Mouse (Mus musculus) spleen, postnatal 14 days (tissue): ENCODE data around the gene Spag8.

Source experiments
- DNase-seq, 2 experiments: peaks; one replicate each; pipeline ENCODE4 v3.0.0; 2021 to 2022; ENCODE audit warnings: low spot score in 2 of 2

Spag8 gene

DNA sequence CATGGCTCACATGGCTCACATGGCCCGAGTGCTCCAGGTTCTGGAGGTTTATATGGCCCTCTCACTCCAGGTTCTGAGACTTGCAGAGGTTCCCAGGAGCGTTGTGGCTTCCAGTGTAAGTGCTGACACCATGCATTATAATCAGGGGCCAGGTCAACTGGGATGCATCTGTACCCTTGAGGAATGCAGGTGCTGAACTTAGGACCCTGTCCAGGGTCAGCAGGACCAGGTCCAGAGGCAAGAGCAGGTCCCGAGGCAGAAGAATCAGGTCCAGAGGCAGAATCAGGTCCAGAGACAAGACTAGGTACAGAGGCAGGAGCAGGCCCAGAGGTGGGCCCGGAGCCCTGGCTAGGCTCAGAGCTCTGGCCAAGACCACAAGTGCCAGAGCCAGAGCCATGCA is 668 bp downstream of the Spag8 start:
- DNase-seq = no peak

DNA sequence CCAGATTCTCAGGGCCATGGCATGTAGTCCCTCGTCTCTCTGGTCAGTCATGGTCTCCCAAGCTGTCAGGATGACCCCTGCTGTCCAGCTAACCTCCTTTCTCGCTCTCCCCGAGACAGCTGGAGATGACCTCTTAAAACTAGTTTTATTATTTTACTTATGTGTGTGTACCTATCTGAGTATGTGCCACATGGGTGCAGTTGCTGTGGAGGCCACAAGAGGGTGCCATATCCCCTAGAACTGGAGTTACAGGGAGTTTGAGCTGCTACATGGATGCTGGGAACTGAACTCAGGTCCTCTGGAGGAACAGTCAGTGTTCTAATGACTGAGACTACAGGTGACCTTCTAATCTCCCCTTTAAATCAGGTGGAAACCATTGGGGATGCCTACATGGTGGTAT is 3.6 kb downstream of the Spag8 start:
- DNase-seq = no peak

DNA sequence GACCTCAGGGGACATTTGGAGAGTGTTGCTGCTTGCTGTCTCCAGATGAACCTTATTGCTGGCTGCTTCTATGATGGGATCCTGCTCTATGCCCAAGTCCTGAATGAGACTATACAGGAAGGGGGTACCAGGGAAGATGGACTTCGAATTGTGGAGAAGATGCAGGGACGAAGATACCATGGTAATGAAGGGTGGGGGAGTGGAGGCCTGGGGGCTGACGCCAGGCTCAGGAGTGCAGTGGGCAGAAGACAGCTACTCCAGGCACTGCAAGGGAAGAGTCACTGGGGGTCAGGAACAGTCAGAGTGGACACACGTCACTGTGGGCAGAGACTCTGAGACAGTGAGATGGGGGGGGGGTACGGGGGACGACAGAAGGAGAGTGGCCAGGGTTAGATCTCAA is 12.9 kb downstream of the Spag8 start:
- DNase-seq = peak in 1 of 2 experiments; percentile 1

DNA sequence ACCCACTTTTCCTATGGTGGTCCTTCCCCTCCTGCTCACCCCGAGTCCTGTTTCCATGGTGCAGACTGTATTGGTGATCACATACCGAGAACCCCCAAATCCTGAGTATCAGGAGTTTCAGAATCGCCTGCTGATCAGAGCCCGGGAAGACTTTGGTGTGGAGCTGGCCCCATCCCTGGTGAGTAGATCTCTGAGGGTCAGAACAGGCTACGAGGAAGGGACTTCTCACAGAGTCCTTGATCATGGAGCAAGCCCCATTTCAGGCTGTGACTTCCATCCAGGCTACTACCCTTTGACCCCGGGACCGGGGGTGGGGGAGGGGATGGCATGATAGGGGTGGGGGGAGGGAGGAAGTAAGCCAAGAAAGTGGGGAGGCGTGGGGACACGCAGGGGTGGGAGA is 13.3 kb downstream of the Spag8 start:
- peak in 1 of 2 experiments; percentile 1 for DNase-seq

DNA sequence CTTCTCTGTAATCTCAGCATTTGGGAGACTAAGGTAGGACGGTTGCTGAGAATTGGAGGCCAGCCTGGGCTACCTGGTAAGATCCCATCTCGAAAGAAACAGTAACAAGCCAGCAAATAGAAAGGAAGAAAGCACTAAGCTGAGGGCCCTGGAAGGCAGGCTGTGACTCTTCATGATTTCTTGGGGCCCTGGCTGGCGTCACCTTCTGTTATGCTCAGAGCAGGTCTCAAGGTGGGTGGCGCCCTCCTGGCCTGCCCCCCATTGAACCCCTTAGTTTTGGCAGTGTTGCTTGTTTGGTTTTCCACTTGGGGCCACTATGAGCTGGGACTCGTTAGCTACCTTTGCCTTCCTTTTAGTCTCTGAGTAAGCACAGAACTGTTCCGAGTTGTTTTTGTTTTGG is 16.6 kb downstream of the Spag8 start:
- peak in 1 of 2 experiments; percentile 1 for DNase-seq

DNA sequence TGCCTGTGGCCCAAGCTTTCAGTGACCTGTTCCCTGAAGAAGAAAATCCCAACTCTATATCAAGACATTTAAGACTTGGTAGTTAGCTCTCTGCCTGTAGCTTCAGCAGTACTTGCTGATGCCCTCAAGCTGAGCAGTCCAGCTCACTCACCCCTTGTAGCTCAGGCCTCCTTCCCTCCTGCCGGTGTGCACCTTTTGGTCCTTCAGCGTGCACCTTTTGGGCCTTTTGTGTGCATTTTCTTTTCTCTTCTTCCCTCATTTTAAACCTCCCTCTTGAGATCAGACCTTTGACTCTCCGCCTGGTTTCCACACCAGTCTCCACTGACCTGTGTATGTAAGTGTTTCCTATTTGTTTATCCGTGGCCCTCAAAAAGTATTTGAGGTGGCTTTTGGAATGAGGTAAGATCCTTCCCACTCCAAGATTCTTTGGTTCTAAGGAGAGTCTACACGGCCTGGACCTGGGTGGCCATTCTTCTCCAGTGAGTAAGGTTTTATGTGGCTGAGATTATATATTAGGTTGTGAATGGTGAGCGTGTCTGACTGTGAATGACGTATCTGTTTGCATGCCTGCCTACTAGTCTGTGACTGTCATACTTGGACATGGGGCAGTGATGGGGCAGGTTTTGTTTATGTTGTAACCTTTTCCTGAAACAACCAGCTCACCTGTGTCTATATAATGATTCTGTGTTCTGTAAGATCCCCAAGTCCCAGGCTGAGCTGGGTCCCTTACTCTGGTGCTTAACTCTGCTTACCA is 18.6 kb downstream of the Spag8 start:
- DNase-seq = no peak

DNA sequence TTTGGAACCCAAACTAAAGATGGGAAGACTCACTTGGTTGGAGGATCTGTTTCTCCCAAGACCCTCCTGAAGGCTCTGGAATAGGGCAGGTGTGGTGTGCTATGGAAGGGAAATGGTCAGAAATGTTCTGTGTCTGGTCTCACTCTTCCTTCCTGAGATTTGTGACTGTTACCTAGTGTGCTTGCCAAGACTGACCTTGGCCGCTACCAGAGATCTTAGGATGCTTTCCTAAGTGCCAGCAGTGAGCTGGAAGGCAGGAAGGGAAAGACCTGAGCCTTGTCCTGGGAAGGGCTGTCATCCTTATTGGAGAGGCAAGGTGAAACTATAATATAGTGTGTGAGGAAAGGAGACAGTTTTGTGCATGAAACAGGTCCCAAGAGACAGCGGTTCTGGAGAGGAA is 19.7 kb downstream of the Spag8 start:
- no peak for DNase-seq

DNA sequence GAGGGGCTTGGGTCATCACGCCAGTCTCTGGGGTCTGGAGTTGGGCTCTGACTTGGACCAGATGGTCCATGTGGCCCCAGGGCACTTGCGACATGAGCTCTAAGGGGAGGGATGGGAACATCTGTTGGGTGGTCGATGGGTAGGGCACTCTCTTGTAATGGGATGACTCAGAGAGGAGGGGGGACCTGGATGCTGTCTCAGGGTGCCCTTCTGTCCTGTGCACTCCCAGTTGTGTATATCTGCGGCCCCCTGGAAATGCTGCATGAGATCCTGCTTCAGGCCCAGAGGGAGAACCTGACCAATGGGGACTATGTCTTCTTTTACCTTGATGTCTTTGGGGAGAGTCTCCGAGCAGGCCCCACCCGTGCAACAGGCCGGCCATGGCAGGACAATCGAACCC is 20.1 kb downstream of the Spag8 start:
- DNase-seq = no peak

DNA sequence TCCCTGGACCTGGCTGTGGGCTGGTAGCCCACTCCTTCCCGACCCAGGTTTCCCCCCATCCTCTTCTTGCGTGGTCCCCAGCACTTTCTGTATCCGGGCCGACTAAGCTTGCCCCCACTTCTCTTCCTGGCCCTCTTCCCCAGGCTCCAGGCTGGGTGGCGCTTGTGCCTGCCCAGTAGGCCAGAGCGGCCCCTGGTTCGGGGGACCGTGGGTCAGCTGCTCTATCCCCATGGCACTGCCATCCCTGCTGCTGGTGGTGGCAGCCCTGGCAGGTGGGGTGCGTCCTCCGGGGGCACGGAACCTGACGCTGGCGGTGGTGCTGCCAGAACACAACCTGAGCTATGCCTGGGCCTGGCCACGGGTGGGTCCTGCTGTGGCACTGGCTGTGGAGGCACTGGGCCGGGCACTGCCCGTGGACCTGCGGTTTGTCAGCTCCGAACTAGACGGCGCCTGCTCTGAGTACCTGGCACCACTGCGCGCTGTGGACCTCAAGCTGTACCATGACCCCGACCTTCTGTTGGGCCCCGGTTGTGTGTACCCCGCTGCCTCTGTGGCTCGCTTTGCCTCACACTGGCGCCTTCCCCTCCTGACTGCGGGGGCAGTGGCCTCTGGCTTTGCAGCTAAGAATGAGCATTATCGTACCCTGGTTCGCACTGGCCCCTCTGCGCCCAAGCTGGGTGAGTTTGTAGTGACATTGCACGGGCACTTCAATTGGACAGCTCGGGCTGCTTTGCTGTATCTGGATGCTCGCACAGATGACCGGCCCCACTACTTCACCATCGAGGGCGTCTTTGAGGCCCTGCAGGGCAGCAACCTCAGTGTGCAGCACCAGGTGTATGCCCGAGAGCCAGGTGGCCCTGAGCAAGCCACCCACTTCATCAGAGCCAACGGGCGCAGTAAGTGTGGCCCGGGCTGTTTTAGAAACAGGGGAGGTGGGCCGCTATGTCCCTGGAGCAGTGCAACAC is 21.2 kb downstream of the Spag8 start:
- no peak for DNase-seq

DNA sequence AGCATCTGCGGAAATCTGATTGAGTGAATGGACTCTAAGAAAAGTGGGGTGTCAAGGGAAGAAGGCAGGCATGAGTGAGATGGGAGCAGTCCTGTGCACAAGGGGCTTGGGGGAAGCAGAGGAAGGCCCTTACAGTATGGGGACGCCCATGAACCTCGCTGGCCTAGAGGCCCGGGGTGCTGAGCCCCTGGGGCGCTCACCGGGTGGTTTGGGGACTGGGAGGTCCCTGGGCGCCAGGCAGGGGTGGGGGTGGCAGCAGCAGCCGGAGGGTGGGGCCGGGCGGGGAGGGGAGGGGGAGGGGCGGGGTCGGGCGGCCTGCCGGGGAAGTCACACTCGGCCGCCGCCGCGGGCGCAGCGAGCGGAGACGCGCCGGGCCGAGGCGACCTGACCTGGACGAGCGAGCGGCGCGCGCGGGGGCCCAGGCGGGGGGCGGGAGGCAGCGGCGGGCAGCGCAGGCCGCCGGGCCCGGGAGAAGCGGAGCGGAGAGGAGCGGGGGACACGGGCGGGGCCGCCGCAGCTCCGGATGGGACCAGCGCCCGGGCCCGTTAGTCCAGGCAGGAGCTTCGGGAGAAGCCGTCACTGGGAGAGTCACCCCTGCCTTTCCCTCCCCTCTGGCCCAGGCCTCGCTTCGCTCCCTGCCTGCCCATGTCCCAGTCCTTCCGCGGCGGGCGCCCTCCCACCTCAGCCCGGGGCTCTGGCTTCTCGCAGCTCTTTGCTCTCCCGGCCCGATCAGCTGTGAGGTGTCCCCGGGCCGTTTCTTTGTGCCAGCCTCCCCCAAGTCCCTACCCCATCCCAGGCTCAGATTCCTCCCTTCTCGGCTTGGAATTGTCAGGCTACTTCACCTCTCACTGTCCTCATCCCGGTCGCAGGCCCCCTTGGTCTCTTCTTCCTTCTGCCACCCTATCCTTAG is 22.1 kb downstream of the Spag8 start, which contains the start of gene Npr2:
Npr2 (plus strand) TSS at position 890 of the 910 bp plus-strand sequence.
- DNase-seq = no peak

DNA sequence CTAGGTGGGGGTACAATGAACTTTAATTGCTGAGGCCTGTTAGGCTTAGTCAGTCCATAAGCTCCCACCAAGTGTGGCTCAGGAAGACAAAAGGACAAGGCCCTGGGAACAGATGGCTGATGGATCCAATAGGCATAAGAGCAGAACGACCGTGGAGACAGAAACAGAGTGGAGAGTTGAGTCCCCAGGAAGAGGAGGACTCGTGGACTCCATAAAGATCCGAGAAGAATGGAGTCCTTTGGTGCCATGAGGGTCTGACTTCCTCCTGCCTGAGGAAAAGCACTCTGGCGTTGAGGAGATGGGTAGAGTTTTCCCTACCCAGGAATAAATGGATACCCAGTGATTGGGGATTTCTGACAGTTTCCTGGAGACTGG is 22.7 kb downstream of the Spag8 start:
- no peak for DNase-seq

DNA sequence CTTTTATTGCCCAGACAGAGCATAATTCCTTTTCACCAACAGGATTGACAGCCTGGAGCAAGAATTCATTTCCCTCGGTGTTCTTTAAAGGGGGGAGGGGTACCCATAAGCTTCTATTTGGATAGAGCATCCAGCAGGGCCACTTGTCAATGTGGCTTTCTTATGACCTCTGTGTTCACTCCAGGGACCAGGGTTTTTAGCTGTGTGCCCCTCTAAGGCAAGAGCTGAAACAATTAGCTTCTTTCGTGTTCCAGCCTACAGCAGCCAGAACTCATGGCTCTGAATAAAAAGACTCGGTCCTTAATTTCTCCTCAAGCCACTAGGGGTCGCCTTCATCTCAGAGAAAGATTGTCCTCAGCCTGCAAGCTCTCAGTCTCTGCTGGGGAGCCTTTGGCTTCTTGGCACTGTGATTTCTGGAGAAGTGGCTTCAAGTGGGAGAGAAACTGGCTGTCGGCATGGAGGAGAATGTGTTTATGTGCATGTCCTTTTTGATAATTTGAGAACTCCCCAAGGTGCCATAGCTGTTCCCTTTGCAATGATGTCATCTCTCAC is 23.3 kb downstream of the Spag8 start:
- DNase-seq = peak; percentile 27 to 62

DNA sequence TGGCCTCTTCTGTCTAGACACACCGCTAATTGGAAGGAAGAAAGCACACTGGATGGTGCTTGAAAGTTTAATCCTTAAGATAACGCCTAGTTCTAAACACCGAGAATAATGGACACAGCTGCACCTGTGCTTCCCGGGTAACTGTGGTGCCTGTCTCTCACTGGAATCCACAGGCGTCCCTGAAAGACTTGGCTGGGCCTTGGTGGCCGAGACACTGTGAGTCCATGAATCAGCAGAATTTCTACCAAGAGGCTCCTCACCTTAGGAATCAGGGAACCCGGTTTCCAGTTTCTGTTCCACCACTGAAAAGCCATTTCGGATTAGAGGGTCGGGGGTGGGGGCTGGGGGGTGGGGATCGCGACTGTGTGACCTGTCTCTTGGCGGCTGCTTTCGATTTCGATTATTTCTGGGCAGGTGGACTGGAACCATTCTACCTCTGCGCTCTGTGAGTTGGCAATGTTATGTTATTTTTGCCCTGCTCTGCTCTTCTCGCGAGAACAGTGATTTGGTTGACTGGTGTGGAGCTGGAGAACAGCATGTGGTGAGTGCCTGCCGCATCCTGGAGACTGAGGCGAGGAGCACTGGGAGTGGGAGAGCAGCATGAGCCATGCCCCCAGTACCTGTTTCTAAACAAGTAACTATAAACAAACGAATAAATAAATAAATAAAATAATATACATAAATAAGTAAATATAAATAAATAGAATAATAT is 24.1 kb downstream of the Spag8 start:
- no peak for DNase-seq

DNA sequence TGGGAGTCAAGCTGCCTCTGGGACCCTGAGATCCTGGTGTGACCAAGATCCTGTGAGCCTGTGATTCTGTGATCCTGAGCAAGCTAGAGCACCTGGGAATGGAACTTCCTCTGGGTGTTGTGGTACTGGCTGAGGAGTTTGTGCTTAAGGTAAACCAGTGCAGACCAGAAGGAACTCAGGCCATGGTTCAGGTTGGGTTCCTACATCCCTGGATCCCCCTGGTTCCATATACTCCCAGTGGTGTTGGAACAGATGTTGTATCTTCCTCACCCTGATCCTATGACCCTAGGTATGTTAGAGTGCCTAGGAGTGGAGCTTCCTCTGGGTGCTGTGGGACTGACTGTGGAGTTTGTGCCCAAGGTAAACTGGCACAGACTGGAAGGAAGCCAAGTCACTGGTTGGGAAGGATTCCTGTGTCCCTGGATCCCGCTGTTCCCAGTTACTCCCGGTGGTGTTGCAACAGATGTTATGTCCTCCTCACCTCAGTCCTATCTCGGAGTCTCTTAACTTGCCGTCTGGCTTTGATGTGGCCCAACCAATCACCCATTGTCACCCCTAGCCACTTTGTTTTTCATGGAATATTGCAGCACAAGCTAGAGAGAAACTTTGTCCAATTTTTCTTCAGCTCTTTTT is 33.1 kb downstream of the Spag8 start:
- no peak for DNase-seq

DNA sequence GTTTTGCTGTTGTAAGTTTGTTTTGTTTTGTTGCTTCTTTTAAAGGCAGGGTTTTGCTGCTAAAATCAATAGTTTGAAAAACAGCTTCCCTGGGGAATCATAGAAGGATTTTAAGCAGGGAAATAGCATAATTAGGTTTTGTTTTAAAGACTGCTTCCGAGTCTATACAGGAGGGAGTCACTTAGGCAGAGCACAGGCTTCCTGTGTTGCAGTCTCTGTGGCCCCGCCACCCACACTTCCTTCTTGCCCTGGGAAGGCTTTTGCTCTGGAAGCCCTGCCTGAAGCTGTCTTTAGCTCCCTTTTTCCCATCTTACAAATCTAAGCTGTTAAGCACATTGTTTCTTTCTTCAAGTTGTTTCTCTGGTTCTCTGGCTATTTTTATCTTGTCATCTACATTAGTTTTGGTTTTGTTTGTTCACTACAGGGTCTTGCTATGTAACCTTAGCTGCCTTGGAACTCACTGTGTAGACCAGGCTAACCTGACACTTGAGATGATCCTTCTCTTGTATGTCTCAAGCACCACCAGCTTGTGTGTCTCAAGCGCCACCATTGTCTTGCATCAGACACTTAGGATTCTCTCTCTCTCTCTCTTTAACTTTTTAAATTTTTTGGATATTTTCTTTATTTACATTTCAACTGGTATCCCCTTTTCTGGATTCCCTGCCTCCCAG is 40.2 kb downstream of the Spag8 start:
- DNase-seq = no peak

DNA sequence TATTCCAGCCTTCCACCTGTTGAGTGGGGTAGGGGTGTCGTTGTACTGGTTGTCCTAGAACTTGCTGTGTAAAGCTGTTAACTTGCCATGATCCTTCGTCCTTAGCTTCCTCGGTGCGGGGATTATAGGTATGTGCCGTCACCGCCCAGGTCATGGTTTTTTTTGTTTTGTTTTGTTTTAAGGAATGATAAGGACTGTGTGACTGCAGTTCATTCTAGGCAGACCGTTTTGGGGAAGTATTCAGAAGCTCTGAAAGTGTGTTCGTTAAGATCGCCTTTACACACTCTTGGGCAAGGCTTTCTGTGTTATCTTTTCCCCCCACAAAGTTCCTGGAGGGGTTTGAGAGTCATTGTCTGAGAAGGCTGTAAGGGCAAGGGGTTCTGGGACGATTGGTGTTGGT is 40.9 kb downstream of the Spag8 start:
- no peak for DNase-seq

DNA sequence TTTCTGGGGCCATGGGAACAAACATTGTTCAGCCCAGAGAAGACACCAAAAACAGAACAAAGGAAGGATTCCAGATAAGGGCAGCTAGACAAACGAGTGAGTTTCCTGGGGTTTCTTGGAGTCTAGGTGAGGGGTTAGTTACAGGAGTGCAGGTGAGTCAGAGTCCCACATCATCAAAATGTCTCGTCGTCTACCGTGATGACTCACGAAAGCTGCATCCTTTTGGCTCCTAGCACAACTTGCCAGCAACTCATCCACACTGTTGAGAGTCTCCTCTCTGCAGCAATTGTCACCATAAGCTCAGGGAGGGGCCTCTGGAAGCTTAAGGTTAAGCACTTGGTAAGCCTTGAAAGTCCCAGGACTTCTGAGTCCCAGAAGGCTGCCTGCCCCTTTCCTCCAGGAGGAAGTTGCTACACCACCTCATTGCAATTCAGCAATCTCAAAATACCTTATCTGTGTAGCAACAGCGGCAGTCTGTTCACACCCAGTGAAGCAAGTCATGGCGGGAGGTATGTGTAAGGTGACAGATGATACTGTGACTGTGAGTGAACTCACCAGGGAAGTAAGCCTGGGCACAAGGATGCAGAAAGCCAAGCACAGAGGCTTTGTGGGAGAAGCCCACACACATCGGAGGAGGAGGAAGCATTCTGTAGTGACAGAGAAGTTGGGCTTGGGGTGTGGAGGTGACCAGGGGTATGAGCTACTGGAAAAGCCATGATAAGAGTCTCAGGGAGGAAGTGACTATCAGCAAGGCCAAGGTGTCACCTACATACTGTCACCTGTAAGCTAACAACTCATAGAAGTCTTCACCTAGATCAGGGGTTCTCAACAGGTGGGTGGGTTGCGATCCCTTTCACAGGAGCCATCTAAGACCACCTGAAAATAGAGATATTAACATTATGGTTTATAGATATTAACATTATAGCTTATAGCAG is 48.4 kb downstream of the Spag8 start:
- no peak for DNase-seq

DNA sequence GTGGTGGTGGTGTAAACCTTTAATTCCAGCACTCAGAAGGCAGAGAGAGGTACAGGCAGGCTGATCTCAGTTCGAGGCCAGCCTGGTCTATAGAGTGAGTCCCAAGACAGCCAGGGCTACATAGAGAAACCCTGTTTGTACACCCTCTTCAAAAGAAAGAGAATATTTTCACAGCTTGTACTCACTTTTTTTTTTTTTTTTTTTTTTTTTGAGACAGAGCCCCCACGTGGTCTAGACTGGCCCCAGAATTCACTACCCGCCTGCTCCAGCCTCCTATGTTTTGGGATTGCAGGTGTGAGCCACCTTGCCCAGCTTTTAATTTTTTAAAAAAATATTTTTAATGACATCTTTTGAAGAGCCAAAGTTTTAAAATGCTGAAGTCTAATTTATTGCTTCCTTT is 49.3 kb downstream of the Spag8 start:
- DNase-seq = no peak
